Comparison of ENCODE assay signal across 25 mouse cellular contexts in the genomic region with DNA sequence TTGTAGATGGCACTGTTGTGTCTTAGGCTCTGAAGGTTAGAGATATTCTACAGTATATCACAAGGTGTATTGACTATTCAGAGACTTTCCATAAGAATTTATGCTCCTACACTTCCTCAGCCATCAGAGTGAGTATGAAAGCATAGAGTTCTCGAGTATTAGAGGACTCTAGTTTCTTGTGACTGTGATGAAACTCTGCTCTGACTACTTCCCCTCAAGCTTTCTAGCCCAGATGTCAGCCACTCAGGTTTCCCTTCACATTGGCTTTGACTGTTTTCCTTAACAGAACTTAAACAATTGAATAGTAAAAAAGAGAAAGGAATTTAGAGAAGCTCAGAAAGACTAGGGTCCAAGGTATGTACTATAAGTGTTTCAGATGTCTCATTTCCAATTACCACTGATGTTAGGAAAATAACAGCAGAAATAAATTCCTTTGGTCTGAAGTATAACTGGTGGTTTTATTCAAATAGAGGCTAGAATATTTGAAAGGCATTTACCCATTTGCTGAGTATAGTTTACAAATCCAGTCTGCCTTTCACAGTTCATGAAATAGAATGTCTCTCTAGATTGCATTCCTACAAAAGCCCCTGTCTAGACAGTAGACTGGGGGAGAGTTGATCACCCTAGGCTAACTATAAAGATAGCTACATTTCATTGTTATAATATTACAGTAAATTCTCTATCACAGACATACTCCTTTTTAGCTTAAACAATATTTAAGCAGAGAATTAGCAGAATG.
"Had no signal": no experiment of that assay in that cellular context is flagged by ENCODE, and none has a peak within 500 bp of the region (broad histone marks: within the 10 kb centered on the region; RNA-seq: fewer than 3 reads in every experiment).

No protein-coding gene starts in this region.

- H3K9ac ChIP-seq: heart, embryonic 12.5 days; hindbrain, embryonic 13.5 days; hindbrain, embryonic 15.5 days; kidney, embryonic 15.5 days; limb, embryonic 13.5 days; limb, embryonic 15.5 days; liver, embryonic 12.5 days; liver, embryonic 14.5 days had no signal

- H3K4me3 ChIP-seq: heart, embryonic 10.5 days; heart, embryonic 12.5 days; hindbrain, embryonic 13.5 days; hindbrain, embryonic 15.5 days; kidney, embryonic 15.5 days; limb, embryonic 13.5 days; limb, embryonic 15.5 days; liver, embryonic 12.5 days had no signal

- ATAC-seq: hindbrain, postnatal 0 days; intestine, embryonic 16.5 days; liver, embryonic 12.5 days had no signal

- H3K27ac ChIP-seq: heart, embryonic 10.5 days; hindbrain, embryonic 13.5 days; hindbrain, embryonic 15.5 days; hindbrain, postnatal 0 days; kidney, embryonic 15.5 days; kidney, postnatal 0 days; limb, embryonic 13.5 days; limb, embryonic 15.5 days; liver, embryonic 12.5 days; liver, embryonic 14.5 days had no signal

- H3K27me3 ChIP-seq: heart, embryonic 12.5 days; hindbrain, embryonic 13.5 days; hindbrain, embryonic 15.5 days; kidney, embryonic 15.5 days; limb, embryonic 13.5 days; limb, embryonic 15.5 days; liver, embryonic 12.5 days had no signal

- H3K4me2 ChIP-seq: heart, embryonic 12.5 days; hindbrain, embryonic 13.5 days; hindbrain, embryonic 15.5 days; kidney, embryonic 15.5 days; limb, embryonic 13.5 days; limb, embryonic 15.5 days; liver, embryonic 12.5 days had no signal

- DNase-seq: gastrocnemius, postnatal 14 days; gastrocnemius, postnatal 36 days; heart, adult 18-20 months; heart, postnatal 10 days; heart, postnatal 36 days; kidney, adult 11 months; kidney, adult 2 months; kidney, adult 9 months; kidney, postnatal 14 days; kidney, postnatal 36 days; layer of hippocampus, adult 9-11 months; layer of hippocampus, postnatal 36 days; left cerebral cortex, postnatal 4 days had no signal

- H3K4me1 ChIP-seq: heart, embryonic 10.5 days; heart, embryonic 12.5 days; hindbrain, embryonic 13.5 days; hindbrain, embryonic 15.5 days; kidney, embryonic 15.5 days; limb, embryonic 13.5 days; limb, embryonic 15.5 days; liver, embryonic 12.5 days had no signal

- H3K36me3 ChIP-seq: heart, embryonic 10.5 days; heart, embryonic 12.5 days; hindbrain, embryonic 13.5 days; hindbrain, embryonic 15.5 days; kidney, embryonic 15.5 days; limb, embryonic 13.5 days; limb, embryonic 15.5 days; liver, embryonic 12.5 days had no signal

- H3K9me3 ChIP-seq: heart, embryonic 10.5 days; heart, embryonic 12.5 days; hindbrain, embryonic 13.5 days; hindbrain, embryonic 15.5 days; kidney, embryonic 15.5 days; limb, embryonic 13.5 days; limb, embryonic 15.5 days; liver, embryonic 12.5 days had no signal
